Mouse (Mus musculus): ENCODE data around the gene Depdc1b.

DNA sequence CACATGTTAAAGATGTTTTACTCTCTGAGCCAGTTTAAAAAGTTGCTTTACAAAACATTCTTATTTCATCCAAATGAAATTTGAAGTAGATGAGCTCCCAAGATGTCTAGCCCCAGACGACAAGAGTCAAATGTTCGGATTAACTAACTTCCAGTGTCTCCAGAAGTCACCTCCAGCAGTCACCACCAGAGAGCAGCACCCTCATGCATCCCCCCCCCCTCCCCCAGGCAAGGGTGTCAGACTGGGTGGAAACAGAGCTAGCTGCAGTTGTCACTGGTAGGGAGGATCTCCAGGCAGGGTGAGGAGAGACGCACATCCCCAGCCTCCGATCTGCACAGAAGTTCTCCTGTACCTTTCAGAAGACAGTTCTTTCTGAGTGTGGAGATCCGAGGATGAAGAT lies 37.6 kb downstream of the Depdc1b start:
- no peak for TF ChIP-seq CTCF (conservative IDR thresholded peaks at IDR 0.05; ENCODE audit: insufficient read depth, insufficient read length, low read depth, low read length)
- TF ChIP-seq POLR2A (IDR thresholded peaks at IDR 0.05; ENCODE audit: low read depth, low read length) = no peak
